9 mouse cellular contexts compared by ENCODE assay signal in genomic region chr9:97068201-97069095, GRCm38 (mm10). TPM values are rescaled to one million over a fixed set of nuclear protein-coding genes. Genes with fewer than 3 reads are reported as not detected.
DNase-seq lines count a peak whose midpoint lies in the region; ATAC-seq and TF ChIP-seq lines count a peak whose summit lies in the region.
"Had no signal": no experiment of that assay in that cellular context is flagged by ENCODE, and none has a peak within 500 bp of the region (broad histone marks: within the 10 kb centered on the region; RNA-seq: fewer than 3 reads in every experiment).

No protein-coding gene starts in this region.

- 47% methylated on average over 9 of the region's 9 CpGs for WGBS in cerebellum, adult 2 months
- WGBS in hindbrain, embryonic 12.5 days, result 53% methylated on average over 9 of the region's 9 CpGs
- WGBS in lung, embryonic 15.5 days, result 53% methylated on average over 9 of the region's 9 CpGs

- no peak overlapping the region for H3K27ac ChIP-seq in cerebellum, adult 2 months (ENCODE audit: insufficient read depth, low read length)
- H3K27ac ChIP-seq in hindbrain, embryonic 12.5 days, result no peak overlapping the region
- H3K27ac ChIP-seq in lung, embryonic 15.5 days, result no peak overlapping the region
- H3K27ac ChIP-seq: liver, embryonic 15.5 days had no signal

- peak; percentile 80 for TF ChIP-seq CTCF in cerebellum, adult 2 months (IDR thresholded peaks at IDR 0.05; ENCODE audit: borderline replicate concordance, insufficient read depth, low read depth, low read length)

- no peak for TF ChIP-seq POLR2A in cerebellum, adult 2 months (IDR thresholded peaks at IDR 0.05; ENCODE audit: borderline replicate concordance, insufficient read depth, low read length)

- H3K4me2 ChIP-seq in hindbrain, embryonic 12.5 days (replicated peaks), result no peak overlapping the region
- H3K4me2 ChIP-seq in lung, embryonic 15.5 days, result no peak overlapping the region
- H3K4me2 ChIP-seq: liver, embryonic 15.5 days had no signal

- peak; percentile 83 for DNase-seq in MN1 (ENCODE audit: low spot score)
- DNase-seq in cerebellum, adult 2 months, result peak; percentile 75 to 77
- DNase-seq in layer of hippocampus, adult 9-10 months (ENCODE audit: low spot score), result peak; percentile 91
- peak; percentile 29 for DNase-seq in ovary, postnatal 10 days (ENCODE audit: low spot score)
- DNase-seq in thymus, postnatal 14 days, result peak; percentile 78

- no peaks in the 10 kb centered on the region for H3K9me3 ChIP-seq in hindbrain, embryonic 12.5 days (replicated peaks)
- no peaks in the 10 kb centered on the region for H3K9me3 ChIP-seq in lung, embryonic 15.5 days
- H3K9me3 ChIP-seq: liver, embryonic 15.5 days had no signal

- H3K27me3 ChIP-seq in cerebellum, adult 2 months (ENCODE audit: control insufficient read depth, insufficient read depth, low read length), result no peaks in the 10 kb centered on the region
- H3K27me3 ChIP-seq in hindbrain, embryonic 12.5 days, result no peaks in the 10 kb centered on the region
- no peaks in the 10 kb centered on the region for H3K27me3 ChIP-seq in lung, embryonic 15.5 days
- H3K27me3 ChIP-seq: liver, embryonic 15.5 days had no signal

- H3K4me3 ChIP-seq in cerebellum, adult 2 months (replicated peaks; ENCODE audit: insufficient read depth, low read depth, low read length), result no peak overlapping the region
- no peak overlapping the region for H3K4me3 ChIP-seq in hindbrain, embryonic 12.5 days
- no peak overlapping the region for H3K4me3 ChIP-seq in lung, embryonic 15.5 days
- H3K4me3 ChIP-seq: liver, embryonic 15.5 days had no signal

- no peaks in the 10 kb centered on the region for H3K36me3 ChIP-seq in hindbrain, embryonic 12.5 days
- no peaks in the 10 kb centered on the region for H3K36me3 ChIP-seq in lung, embryonic 15.5 days
- H3K36me3 ChIP-seq: liver, embryonic 15.5 days had no signal

- H3K4me1 ChIP-seq in cerebellum, adult 2 months (ENCODE audit: control insufficient read depth, insufficient read depth, low read length), result no peaks in the 10 kb centered on the region
- H3K4me1 ChIP-seq in hindbrain, embryonic 12.5 days, result peaks cover 18% of the 10 kb centered on the region
- no peaks in the 10 kb centered on the region for H3K4me1 ChIP-seq in lung, embryonic 15.5 days
- H3K4me1 ChIP-seq: liver, embryonic 15.5 days had no signal

- H3K9ac ChIP-seq in hindbrain, embryonic 12.5 days, result no peak overlapping the region
- H3K9ac ChIP-seq in lung, embryonic 15.5 days, result no peak overlapping the region
- H3K9ac ChIP-seq: liver, embryonic 15.5 days had no signal

- peak; percentile 97 for ATAC-seq in frontal cortex, adult (ENCODE audit: low TSS enrichment)
- ATAC-seq in hindbrain, embryonic 12.5 days (ENCODE audit: low FRiP score), result peak; percentile 79
- ATAC-seq in lung, embryonic 15.5 days (ENCODE audit: borderline replicate concordance, extremely low read depth, low FRiP score, low TSS enrichment), result peak; percentile 65; the same call in 1 of the 2 replicates

RNA-seq across cellular contexts. Expression of gene Slc25a36, which starts 42.5 kb away (rescaled TPM):
- polyA plus RNA-seq in cerebellum, adult 2 months (2012; rRNA removed), result 53.2 and 54.3 TPM in 2 replicates
- polyA plus RNA-seq in hindbrain, embryonic 12.5 days (2016; fragmentation: Nextera tagmentation; extraction: Ambion mirVana), result 99.8 and 113 TPM in 2 replicates
- polyA plus RNA-seq in lung, embryonic 15.5 days (2015; fragmentation: Nextera tagmentation; extraction: Ambion mirVana), result 74.0 and 77.7 TPM in 2 replicates

RNA-seq across cellular contexts. Expression of gene Spsb4, which starts 49.8 kb away (rescaled TPM):
- 11.4 and 13.9 TPM in 2 replicates for polyA plus RNA-seq in cerebellum, adult 2 months (2012; rRNA removed)
- 88.2 and 89.2 TPM in 2 replicates for polyA plus RNA-seq in hindbrain, embryonic 12.5 days (2016; fragmentation: Nextera tagmentation; extraction: Ambion mirVana)
- polyA plus RNA-seq in lung, embryonic 15.5 days (2015; fragmentation: Nextera tagmentation; extraction: Ambion mirVana), result 14.1 and 14.5 TPM in 2 replicates

Comparison
In these comparisons a context has a peak if more than half of its experiments do, and no peak if none do; other contexts are left out.
1. DNase-seq: peak in every context shown above with its lines; median percentile 91 in layer of hippocampus, adult 9-10 months; 83 in MN1; 78 in thymus, postnatal 14 days; 76 in cerebellum, adult 2 months; 29 in ovary, postnatal 10 days.